Mouse (Mus musculus): ENCODE data around the gene Atp5f1.

The Atp5f1 gene

GRCm38 (mm10) chr3:105899394-105900147, 60.3 kb downstream of the Atp5f1 start:
- peak; percentile 76 for DNase-seq (ENCODE audit: low spot score)

GRCm38 (mm10) chr3:105898861-105899260, 61.0 kb downstream of the Atp5f1 start:
- no peak for DNase-seq (ENCODE audit: low spot score)

- no peak for DNase-seq (ENCODE audit: low spot score)
Observed at GRCm38 (mm10) chr3:105898325-105898724, 61.6 kb downstream of the Atp5f1 start.

GRCm38 (mm10) chr3:105896811-105897210, 63.1 kb downstream of the Atp5f1 start:
- no peak for DNase-seq (ENCODE audit: low spot score)

GRCm38 (mm10) chr3:105894601-105895592, 65.0 kb downstream of the Atp5f1 start:
- DNase-seq (ENCODE audit: low spot score), result peak; percentile 27

GRCm38 (mm10) chr3:105893941-105894391, 65.9 kb downstream of the Atp5f1 start:
- no peak for DNase-seq (ENCODE audit: low spot score)
